Mouse (Mus musculus): Measurements from ENCODE around the gene Rb1. TPM values are rescaled to one million over a fixed set of nuclear protein-coding genes. Genes with fewer than 3 reads are reported as not detected.
A peak's percentile ranks its signal among the peaks of the same experiment; 100 is the strongest.

Gene Rb1
- total RNA-seq, 2 experiments from 2014 or later = 15.5 to 17.8 TPM

GRCm38 (mm10) chr14:73211477-73211876, 114.1 kb downstream of the Rb1 start:
- no peak for DNase-seq (ENCODE audit: low spot score)

- DNase-seq (ENCODE audit: low spot score) = no peak
Measured at GRCm38 (mm10) chr14:73210196-73210595, 115.4 kb downstream of the Rb1 start.

- peak; percentile 31 for DNase-seq (ENCODE audit: low spot score)
Measured at GRCm38 (mm10) chr14:73209262-73209661, 116.4 kb downstream of the Rb1 start.

- no peak for DNase-seq (ENCODE audit: low spot score)
Measured at GRCm38 (mm10) chr14:73204016-73204415, 121.6 kb downstream of the Rb1 start.

- no peak for DNase-seq (ENCODE audit: low spot score)
Measured at GRCm38 (mm10) chr14:73201447-73201846, 124.2 kb downstream of the Rb1 start.

- DNase-seq (ENCODE audit: low spot score) = no peak
Measured at GRCm38 (mm10) chr14:73199058-73199457, 126.6 kb downstream of the Rb1 start.

- no peak for DNase-seq (ENCODE audit: low spot score)
Measured at GRCm38 (mm10) chr14:73186875-73187274, 138.7 kb downstream of the Rb1 start.

GRCm38 (mm10) chr14:73181144-73181543, 144.5 kb downstream of the Rb1 start:
- no peak for DNase-seq (ENCODE audit: low spot score)

GRCm38 (mm10) chr14:73180671-73181070, 145.0 kb downstream of the Rb1 start:
- DNase-seq (ENCODE audit: low spot score) = no peak

- DNase-seq (ENCODE audit: low spot score) = no peak
Measured at GRCm38 (mm10) chr14:73179221-73179681, 146.4 kb downstream of the Rb1 start.

GRCm38 (mm10) chr14:73177961-73178360, 147.7 kb downstream of the Rb1 start:
- no peak for DNase-seq (ENCODE audit: low spot score)

GRCm38 (mm10) chr14:73176266-73176665, 149.4 kb downstream of the Rb1 start:
- DNase-seq (ENCODE audit: low spot score) = no peak

GRCm38 (mm10) chr14:73175814-73176213, 149.8 kb downstream of the Rb1 start:
- DNase-seq (ENCODE audit: low spot score) = no peak

- DNase-seq (ENCODE audit: low spot score) = no peak
Measured at GRCm38 (mm10) chr14:73175031-73175430, 150.6 kb downstream of the Rb1 start.

- DNase-seq (ENCODE audit: low spot score) = no peak
Measured at GRCm38 (mm10) chr14:73174091-73174995, 151.3 kb downstream of the Rb1 start.

- DNase-seq (ENCODE audit: low spot score) = no peak
Measured at GRCm38 (mm10) chr14:73173662-73174061, 152.0 kb downstream of the Rb1 start.

GRCm38 (mm10) chr14:73172196-73173011, 153.2 kb downstream of the Rb1 start:
- no peak for DNase-seq (ENCODE audit: low spot score)

- no peak for DNase-seq (ENCODE audit: low spot score)
Measured at GRCm38 (mm10) chr14:73169926-73170844, 155.4 kb downstream of the Rb1 start.

GRCm38 (mm10) chr14:73168605-73169004, 157.0 kb downstream of the Rb1 start:
- DNase-seq (ENCODE audit: low spot score) = no peak

GRCm38 (mm10) chr14:73165136-73165535, 160.5 kb downstream of the Rb1 start:
- no peak for DNase-seq (ENCODE audit: low spot score)

- DNase-seq (ENCODE audit: low spot score) = no peak
Measured at GRCm38 (mm10) chr14:73163363-73163998, 162.1 kb downstream of the Rb1 start.

All from gastrocnemius, adult 18-20 months (tissue).